Mouse (Mus musculus): ENCODE measurements at regions not wholly inside any gene's neighbourhood (a gene's known extent, or its start where the extent isn't known, plus 50 kb on each side); places are given as distances from the start of the nearest gene placed in this dataset.

DNA sequence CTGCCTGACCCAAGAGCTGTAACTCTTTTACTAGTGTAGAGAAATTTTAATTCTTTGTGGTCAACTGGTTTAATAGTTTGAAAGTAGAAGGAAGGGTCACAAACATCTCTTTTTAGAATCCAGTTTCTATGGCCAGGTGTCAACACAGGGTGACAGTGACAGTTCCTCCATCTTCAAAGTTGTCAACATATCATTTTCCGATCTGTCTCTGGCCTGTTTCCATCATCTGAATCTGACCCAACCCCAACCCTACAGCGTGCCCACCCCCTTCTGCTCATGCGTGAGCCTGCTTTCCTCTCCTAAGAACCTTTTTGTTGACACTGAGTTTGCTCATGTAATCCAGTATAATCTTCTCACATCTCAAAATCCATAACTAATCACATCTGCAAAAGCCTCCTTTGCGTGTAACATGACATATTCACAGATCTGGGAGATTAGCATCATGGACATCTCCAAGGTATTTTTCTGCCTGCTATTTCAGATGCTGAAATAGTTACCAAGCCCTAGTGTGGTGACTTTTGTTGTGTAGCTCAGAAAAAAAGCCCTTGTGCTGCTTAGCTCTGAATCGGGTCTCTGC is 168.4 kb downstream of the B3gnt2 start:
- no peak for DNase-seq (ENCODE audit: low spot score in 2 of 2)

DNA sequence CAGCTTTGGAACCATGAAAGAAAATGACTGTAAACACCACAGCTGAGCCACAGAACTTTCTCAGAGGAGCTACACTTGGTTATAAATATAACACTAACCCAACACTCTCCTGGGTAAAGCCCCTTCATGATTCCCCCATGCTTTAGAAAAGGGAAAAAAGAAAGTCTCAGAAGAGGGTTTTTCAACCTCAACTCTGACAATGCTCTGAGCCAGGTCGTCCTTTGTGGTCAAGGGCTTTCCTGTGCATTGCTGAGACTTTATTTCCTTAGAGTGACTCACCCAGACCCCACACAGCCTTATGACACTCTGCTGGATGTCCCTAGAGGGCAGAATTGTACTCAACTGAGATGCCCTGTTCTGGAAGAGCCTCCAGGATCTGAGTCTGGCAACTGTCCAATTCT is 167.8 kb downstream of the B3gnt2 start:
- DNase-seq (ENCODE audit: low spot score in 2 of 2), result no peak

DNA sequence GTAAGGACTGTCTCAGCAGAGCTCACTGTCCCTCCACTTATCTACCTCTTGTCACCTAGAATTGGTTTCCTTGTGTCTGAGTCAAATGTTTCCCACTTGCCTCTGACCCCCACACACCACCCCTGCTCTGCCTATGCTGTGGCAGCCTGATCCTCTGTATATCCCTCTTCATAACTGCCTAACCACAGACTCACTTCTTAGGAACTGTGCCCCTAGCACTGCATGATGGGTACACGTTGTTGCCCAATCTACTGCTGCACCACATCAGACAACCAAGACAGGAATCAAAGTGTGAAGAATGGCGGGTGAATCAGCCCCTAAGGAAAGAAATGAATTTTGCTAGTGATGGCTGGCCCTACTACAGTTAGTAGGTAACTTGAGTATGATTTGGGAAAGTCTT is 167.4 kb downstream of the B3gnt2 start:
- DNase-seq (ENCODE audit: low spot score in 2 of 2), result no peak

DNA sequence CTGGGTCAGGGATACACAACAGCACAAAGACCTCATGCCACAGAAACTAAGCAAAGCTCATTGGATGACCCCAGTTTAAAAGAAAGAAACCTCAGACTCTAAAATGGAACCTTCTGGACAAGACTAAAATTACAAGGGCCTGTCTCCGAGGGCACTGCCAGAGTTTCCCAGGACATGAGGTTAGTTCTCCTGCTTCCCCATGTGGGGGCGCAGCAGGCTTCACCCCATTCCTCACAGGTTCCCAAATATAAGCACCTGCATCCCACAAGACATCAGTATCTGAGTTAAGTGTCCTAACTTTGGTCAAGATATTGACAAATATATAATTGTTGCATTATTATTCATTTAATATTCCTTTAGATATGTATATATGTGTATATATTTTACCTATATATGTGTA is 166.8 kb downstream of the B3gnt2 start:
- DNase-seq (ENCODE audit: low spot score in 2 of 2), result no peak

DNA sequence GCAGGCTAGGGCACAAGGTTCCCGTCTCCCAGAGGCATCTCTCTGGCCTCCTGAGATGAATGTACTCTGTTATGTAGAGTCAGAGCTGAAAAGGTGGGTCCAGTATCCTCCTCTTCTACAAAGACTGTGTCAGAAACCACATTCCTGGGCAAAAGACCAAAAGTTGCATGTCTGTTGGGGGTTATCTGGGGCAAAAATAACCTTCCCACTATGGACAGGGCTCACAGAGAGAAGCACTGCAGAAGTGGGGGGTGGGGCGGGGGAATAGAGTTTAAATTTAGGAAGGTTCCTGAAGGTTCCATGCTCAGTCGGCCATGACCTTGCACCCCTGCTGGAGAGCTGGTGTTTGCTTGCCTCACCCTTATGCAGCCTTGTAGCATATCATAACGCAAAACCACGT is 165.9 kb downstream of the B3gnt2 start:
- DNase-seq (ENCODE audit: low spot score in 2 of 2), result no peak

DNA sequence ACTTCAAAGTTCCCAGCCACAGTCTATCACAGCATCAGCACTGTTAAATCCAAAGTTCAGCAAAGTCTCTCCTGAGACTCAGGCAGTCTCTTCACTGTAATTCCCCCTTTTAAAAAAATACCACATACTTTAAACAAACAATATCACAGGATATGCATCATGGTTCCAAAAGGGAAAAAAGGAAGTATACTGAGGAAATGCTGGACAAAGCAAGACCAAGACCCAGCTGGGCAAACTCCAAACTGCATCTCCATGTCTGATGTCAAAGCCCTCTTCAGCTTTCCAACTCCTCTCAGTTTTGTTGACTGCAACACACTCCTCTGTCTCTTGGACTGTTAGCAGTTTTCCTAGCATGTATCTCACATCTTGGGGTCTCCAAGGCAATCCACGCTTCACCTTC is 165.5 kb downstream of the B3gnt2 start:
- DNase-seq (ENCODE audit: low spot score in 2 of 2), result no peak

DNA sequence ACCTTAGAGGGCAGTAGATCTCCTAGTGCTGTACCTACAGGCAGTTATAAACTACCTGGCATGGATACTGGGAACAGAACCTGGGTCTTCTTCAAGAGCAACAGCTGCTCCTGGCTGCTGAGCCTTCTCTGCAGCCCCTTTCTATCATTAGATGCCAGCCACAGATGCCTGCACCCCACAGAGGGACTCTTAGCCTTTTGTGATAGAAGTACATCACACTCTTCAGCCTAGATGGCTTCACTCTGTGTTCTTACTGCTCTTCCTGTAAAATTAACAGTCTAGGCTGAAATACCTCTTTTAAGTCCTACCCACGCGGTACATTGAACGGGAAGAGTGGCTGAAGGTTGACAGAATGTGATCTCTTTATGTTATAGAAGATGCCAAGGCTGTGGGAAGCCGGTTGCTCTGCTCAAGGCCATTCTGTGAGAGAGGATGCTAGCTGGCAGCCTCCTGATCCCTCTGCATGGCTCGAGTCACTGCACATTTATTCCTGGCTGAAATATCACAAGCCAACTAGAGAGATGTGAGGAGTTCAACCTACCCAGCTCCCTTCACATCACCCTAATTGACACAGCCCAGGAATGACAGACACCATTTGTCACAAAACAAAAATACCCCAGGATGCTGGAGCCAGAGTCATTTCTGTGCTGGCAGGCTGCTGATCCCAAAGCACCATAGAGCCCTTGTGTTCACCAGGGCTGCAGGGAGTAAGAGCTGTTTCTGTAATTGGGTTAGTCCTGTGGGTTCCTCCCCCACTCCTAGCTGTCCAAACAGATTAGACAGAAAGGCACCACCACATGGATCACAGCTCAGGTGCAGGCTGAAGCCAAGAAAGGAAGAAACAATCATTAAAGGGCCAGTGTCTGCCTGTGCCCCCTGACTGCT is 162.5 kb downstream of the B3gnt2 start:
- no peak for DNase-seq (ENCODE audit: low spot score in 2 of 2)

DNA sequence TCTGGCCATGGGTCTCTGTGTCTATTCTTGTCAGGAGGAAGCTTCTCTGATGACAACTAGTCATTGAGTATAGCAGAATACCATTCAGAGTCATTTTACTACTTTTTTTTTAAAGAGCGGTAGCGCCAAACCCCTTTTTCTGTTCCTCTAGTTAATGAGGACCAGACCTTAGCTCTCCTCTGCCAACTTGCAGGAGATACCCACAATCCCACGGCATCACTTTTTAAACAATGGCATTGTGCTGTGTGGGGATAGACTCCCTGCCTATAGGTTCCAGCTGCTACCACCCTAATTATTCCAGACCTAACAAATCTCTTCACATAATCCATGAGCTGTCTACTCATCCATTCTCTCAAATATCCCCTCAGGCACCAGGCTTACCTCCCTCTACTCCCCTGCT is 154.7 kb downstream of the B3gnt2 start:
- no peak for DNase-seq (ENCODE audit: low spot score in 2 of 2)

All from urinary bladder, postnatal 4 days (tissue).